Mouse (Mus musculus): ENCODE results near the gene Gm5935.
"Not testable (repeated sequence)": the region's sequence is repeated elsewhere in the genome, so short reads cannot be mapped to it uniquely, and the experiment has no call there.

The Gm5935 gene

GRCm38 (mm10) chrX:24775064-24775463, at the start of gene Gm5935:
Gm5935 (minus strand) TSS chrX:24775164.
- not testable (repeated sequence) for DNase-seq
